Mouse (Mus musculus): ENCODE data around the gene Rasa3. TPM values are rescaled to one million over a fixed set of nuclear protein-coding genes. Genes with fewer than 3 reads are reported as not detected.
A peak's percentile ranks its signal among the peaks of the same experiment; 100 is the strongest.

The Rasa3 gene
- polyA plus RNA-seq, 1 experiment from 2014 or later, result 23.5 TPM

GRCm38 (mm10) chr8:13625281-13625970 is 52.0 kb downstream of the Rasa3 start:
- WGBS, result 69% methylated on average over 5 of the region's 5 CpGs
- H3K27ac ChIP-seq, result peak overlapping the region; percentile 51; the same call in 1 of the 2 replicates
- no peak for ATAC-seq (replicated peaks; ENCODE audit: low FRiP score)

GRCm38 (mm10) chr8:13624863-13625262 is 52.5 kb downstream of the Rasa3 start:
- H3K4me1 ChIP-seq, result peaks cover 25% of the 10 kb centered on the region
- H3K27ac ChIP-seq, result peak overlapping the region; percentile 51; the same call in 1 of the 2 replicates
- ATAC-seq (replicated peaks; ENCODE audit: low FRiP score), result 0 out of 2 replicates have a peak, but pooled peaks have one; percentile 29
- 0 out of 2 replicates have a peak, but pooled peaks cover 3% of the 10 kb centered on the region for H3K9me3 ChIP-seq (replicated peaks)
- no peak overlapping the region for H3K4me3 ChIP-seq (replicated peaks)
- peaks cover 6% of the 10 kb centered on the region for H3K36me3 ChIP-seq
- H3K4me2 ChIP-seq, result no peak overlapping the region
- 24% methylated on average over 11 of the region's 11 CpGs for WGBS
- no peaks in the 10 kb centered on the region for H3K27me3 ChIP-seq
- no peak overlapping the region for H3K9ac ChIP-seq

More at GRCm38 (mm10) chr8:13625281-13625970, 52.0 kb downstream of the Rasa3 start:
- Histone ChIP-seq H3K9me3 (replicated peaks) (0 out of 2 replicates have a peak, but pooled peaks cover 3% of the 10 kb centered on the region), H3K27me3 (no peaks in the 10 kb centered on the region), H3K4me1 (peaks cover 25% of the 10 kb centered on the region), H3K36me3 (peaks cover 6% of the 10 kb centered on the region), H3K9ac (no peak overlapping the region), H3K4me2 (no peak overlapping the region), H3K4me3 (replicated peaks) (no peak overlapping the region)

DNA sequence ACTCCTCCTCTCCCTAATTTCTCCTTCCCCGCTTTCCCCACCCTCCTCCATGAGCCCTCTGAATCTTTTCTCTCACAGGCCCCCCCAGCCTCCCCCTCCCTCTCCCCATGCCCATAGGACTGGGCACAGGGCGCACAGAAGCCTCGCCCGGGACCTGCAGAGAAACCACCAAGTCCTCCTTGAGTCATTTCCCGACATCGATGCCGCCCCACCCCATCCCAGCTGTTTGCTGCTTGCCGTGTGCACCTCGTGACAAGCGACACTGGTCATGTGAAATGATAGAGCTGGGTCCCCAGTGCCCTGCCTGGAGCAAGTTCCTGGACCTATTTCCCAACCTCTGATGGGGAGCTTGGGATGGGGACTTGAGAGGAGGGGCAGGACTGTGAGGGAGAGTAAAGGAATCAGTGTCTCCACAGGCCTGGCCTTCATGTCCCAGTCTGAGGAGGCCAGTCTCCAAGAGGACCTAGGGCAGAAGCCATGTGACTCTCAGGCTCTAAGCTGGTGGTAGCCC is 53.4 kb downstream of the Rasa3 start:
- H3K27ac ChIP-seq, result 0 out of 2 replicates have a peak overlapping the region, but pooled peaks have one; percentile 51
- no peak overlapping the region; the same call in 1 of the 2 replicates for H3K9ac ChIP-seq
- ATAC-seq (replicated peaks; ENCODE audit: low FRiP score), result no peak
- 74% methylated on average over 10 of the region's 10 CpGs for WGBS
- H3K9me3 ChIP-seq (replicated peaks), result 0 out of 2 replicates have a peak, but pooled peaks cover 3% of the 10 kb centered on the region
- peaks cover 6% of the 10 kb centered on the region for H3K36me3 ChIP-seq
- H3K4me2 ChIP-seq, result no peak overlapping the region
- peaks cover 25% of the 10 kb centered on the region for H3K4me1 ChIP-seq
- no peaks in the 10 kb centered on the region for H3K27me3 ChIP-seq
- H3K4me3 ChIP-seq (replicated peaks), result no peak overlapping the region

DNA sequence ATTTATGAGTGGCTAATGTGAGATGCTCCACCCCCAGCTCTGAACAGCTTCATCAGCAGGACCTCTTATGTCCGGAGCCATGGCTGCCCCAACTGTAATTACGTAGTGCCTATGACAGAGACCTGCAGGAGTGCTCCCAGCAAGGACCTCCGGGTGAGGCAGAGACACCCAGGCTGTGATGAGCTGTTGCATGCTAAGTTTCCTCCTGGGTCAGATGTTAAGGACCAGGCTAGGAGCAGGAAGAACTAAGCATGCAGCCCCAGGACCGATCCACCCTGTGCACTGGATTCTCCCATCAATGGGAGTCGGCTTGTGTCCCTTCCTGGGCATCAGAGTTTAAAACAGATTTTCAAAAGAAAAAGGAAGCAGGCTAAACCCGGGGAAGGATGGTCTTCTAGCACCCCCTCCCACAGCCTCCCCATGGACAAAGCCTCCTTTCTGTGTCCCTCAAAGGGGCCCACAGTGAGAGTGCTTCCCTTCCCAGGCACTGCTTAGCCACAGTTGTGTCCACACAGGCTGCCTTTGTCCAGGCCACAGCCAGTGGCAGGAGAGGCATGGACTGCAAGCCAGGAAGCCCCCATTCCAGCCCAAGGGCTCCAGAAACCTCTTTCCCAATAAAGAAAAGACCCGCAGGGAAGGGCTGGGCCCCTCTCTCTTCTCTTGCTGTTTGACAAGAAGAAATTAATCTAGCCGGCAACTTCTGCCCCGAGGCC is 54.2 kb downstream of the Rasa3 start:
- Histone ChIP-seq H3K9me3 (replicated peaks) (0 out of 2 replicates have a peak, but pooled peaks cover 3% of the 10 kb centered on the region), H3K4me2 (no peak overlapping the region), H3K27me3 (no peaks in the 10 kb centered on the region), H3K4me1 (peaks cover 25% of the 10 kb centered on the region), H3K4me3 (replicated peaks) (no peak overlapping the region), H3K36me3 (peaks cover 6% of the 10 kb centered on the region), H3K27ac (no peak overlapping the region), H3K9ac (no peak overlapping the region)
- whole genome bisulfite sequencing, result 57% methylated on average over 9 of the region's 9 CpGs
- no peak for ATAC-seq (replicated peaks; ENCODE audit: low FRiP score)

GRCm38 (mm10) chr8:13620226-13620920 is 57.0 kb downstream of the Rasa3 start:
- WGBS, result 89% methylated on average over 9 of the region's 9 CpGs
- H3K9me3 ChIP-seq (replicated peaks), result no peaks in the 10 kb centered on the region
- H3K4me1 ChIP-seq, result peaks cover 24% of the 10 kb centered on the region
- H3K27me3 ChIP-seq, result no peaks in the 10 kb centered on the region
- ATAC-seq (replicated peaks; ENCODE audit: low FRiP score), result no peak
- H3K4me2 ChIP-seq, result no peak overlapping the region
- H3K9ac ChIP-seq, result no peak overlapping the region
- no peak overlapping the region for H3K4me3 ChIP-seq (replicated peaks)
- H3K36me3 ChIP-seq, result no peaks in the 10 kb centered on the region
- H3K27ac ChIP-seq, result no peak overlapping the region

DNA sequence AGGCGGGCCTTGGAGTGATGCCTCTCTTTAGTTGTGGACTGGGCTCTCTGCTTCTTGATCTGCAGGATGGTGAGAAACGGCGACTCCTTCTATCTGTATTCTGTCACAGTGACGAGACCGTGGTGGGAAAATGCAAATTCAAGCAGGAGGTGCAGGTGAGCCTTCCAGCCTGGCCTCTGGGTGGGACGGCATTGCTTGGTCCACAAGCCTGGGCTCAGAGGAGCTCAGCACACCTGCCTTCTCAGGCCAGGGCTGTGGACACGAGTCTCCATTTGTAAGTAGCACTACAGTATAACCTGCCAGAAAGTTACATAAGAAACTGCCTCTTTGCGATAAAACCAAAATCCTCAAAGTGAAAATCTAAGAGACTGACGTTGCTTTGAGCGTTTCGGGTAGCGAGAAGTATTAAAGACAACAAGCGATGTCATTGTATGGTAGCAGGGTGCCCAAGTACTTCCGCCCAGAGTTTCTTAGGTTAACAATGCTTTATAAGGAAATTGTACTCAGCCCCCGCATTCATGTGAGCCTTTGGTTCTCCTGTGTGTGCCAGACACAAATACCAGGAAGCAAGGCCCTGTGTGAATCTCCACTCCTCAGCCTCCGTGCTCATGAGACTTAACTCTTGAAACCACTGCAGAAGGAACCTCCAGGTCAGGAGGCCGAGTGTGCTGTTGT is 60.4 kb downstream of the Rasa3 start:
- H3K36me3 ChIP-seq, result peaks cover 14% of the 10 kb centered on the region
- H3K27ac ChIP-seq, result no peak overlapping the region
- no peak overlapping the region for H3K4me3 ChIP-seq (replicated peaks)
- H3K4me2 ChIP-seq, result no peak overlapping the region
- H3K27me3 ChIP-seq, result no peaks in the 10 kb centered on the region
- H3K9ac ChIP-seq, result no peak overlapping the region
- no peaks in the 10 kb centered on the region for H3K9me3 ChIP-seq (replicated peaks)
- peaks cover 7% of the 10 kb centered on the region; the same call in 1 of the 2 replicates for H3K4me1 ChIP-seq
- ATAC-seq (replicated peaks; ENCODE audit: low FRiP score), result no peak
- 84% methylated on average over 17 of the region's 17 CpGs for WGBS

DNA sequence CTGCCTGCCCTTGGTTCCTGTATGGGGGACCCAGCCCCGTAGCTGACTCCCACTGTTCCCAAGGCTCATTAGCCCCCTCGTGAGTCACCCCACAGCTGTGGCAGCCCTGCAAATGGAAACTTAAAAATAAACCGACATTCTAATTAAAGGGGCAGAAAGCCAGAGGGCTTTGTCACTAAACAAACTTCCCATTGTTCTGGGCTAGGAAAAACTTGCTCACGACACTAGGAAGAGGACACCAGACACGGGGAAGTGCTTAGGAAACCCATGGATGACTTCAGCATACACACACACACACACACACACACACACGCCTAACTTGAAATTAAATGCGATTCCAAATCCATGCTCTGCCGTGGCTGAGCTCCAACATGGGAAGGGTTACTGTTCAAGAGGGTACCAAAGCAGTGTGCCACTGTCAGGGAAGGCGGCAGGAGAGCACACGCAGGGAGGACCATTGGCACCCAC is 62.4 kb downstream of the Rasa3 start:
- H3K4me1 ChIP-seq, result peaks cover 7% of the 10 kb centered on the region; the same call in 1 of the 2 replicates
- ATAC-seq (replicated peaks; ENCODE audit: low FRiP score), result 0 out of 2 replicates have a peak, but pooled peaks have one; percentile 30
- 48% methylated on average over 10 of the region's 10 CpGs for WGBS

GRCm38 (mm10) chr8:13614136-13614535 is 63.3 kb downstream of the Rasa3 start:
- no peak for ATAC-seq (replicated peaks; ENCODE audit: low FRiP score)
- Histone ChIP-seq H3K9ac (no peak overlapping the region), H3K36me3 (peaks cover 14% of the 10 kb centered on the region), H3K9me3 (replicated peaks) (no peaks in the 10 kb centered on the region), H3K4me2 (no peak overlapping the region), H3K4me1 (peaks cover 7% of the 10 kb centered on the region; the same call in 1 of the 2 replicates), H3K27me3 (no peaks in the 10 kb centered on the region), H3K4me3 (replicated peaks) (no peak overlapping the region), H3K27ac (no peak overlapping the region)
- WGBS, result 89% methylated on average over 9 of the region's 9 CpGs

More for the DNA sequence above, 62.4 kb downstream of the Rasa3 start:
- Histone ChIP-seq H3K4me2 (peak overlapping the region; percentile 1; the same call in 1 of the 2 replicates), H3K4me3 (replicated peaks) (no peak overlapping the region), H3K36me3 (peaks cover 14% of the 10 kb centered on the region), H3K27ac (no peak overlapping the region), H3K9me3 (replicated peaks) (no peaks in the 10 kb centered on the region), H3K9ac (no peak overlapping the region), H3K27me3 (no peaks in the 10 kb centered on the region)

DNA sequence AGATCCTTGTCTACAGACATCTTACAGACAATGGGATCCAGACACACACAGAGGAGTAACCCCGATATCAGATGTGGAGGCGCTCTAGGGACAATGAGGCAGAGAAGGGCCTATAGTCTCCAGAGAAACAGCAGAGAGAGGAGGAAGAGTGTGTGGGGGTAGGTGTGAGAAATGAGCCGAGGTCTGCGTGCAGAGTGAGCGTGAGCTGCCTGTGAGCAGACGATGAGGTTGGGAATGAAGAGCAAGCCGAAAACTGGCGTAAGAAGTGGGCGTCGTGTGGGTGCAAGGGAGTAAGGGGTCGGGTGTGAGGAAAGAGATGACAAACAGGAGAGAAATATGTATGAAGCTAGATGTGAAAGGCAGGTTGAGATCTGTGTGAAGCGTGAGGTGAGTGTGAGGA is 65.7 kb downstream of the Rasa3 start:
- no peak overlapping the region for H3K9ac ChIP-seq
- H3K9me3 ChIP-seq (replicated peaks), result no peaks in the 10 kb centered on the region
- peaks cover 14% of the 10 kb centered on the region for H3K36me3 ChIP-seq
- no peak overlapping the region for H3K4me3 ChIP-seq (replicated peaks)
- H3K27me3 ChIP-seq, result no peaks in the 10 kb centered on the region
- no peak for ATAC-seq (replicated peaks; ENCODE audit: low FRiP score)
- no peak overlapping the region for H3K27ac ChIP-seq
- peaks cover 7% of the 10 kb centered on the region; the same call in 1 of the 2 replicates for H3K4me1 ChIP-seq
- WGBS, result 91% methylated on average over 12 of the region's 12 CpGs
- H3K4me2 ChIP-seq, result no peak overlapping the region

DNA sequence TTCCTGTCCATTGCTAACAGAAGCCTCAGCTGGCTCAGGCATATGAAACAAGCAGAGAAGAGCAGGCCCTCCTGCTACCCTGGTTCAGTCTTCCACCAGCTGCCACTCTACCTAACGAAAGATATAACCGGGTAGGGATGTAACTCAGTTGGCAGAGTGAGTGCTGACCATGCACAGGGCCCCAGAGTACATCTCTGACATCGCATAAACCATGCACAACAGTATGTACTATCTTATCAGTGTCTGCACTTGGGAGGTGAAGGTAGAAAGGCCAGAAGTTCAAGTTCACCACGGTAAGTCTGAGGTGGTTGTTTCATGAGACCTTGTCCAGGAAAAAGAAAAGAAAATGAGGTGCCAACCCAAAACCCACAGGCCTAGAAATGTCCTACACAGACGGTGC is 67.4 kb downstream of the Rasa3 start:
- peaks cover 17% of the 10 kb centered on the region for H3K36me3 ChIP-seq
- H3K4me1 ChIP-seq, result peaks cover 5% of the 10 kb centered on the region; the same call in 1 of the 2 replicates
- no peaks in the 10 kb centered on the region for H3K9me3 ChIP-seq (replicated peaks)
- H3K4me2 ChIP-seq, result no peak overlapping the region
- WGBS, result 75% methylated on average over 5 of the region's 5 CpGs
- ATAC-seq (replicated peaks; ENCODE audit: low FRiP score), result no peak
- H3K27me3 ChIP-seq, result no peaks in the 10 kb centered on the region
- no peak overlapping the region for H3K9ac ChIP-seq
- H3K4me3 ChIP-seq (replicated peaks), result no peak overlapping the region
- H3K27ac ChIP-seq, result no peak overlapping the region

DNA sequence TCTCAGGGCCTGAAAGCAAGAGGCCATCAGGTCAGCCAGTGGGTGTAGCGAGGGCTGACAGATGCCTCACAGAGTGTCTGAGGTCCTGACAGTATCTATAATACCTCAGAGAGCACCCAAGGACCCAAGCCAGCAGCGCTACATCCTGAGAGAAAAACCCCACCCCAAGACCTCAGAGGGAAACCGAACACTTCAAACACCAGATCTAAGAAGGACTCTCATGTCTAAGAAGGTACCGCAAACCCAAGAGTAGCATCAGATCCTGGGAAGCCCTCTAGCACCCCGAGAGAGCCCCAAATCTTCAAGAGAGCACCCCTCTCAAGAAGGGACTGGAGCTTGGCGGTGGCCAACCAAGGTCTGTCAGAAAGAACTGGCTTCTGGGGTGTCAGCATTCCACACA is 68.5 kb downstream of the Rasa3 start:
- no peak overlapping the region for H3K4me2 ChIP-seq
- H3K27ac ChIP-seq, result no peak overlapping the region
- H3K9ac ChIP-seq, result no peak overlapping the region
- no peak overlapping the region for H3K4me3 ChIP-seq (replicated peaks)
- H3K36me3 ChIP-seq, result peaks cover 16% of the 10 kb centered on the region
- no peaks in the 10 kb centered on the region for H3K4me1 ChIP-seq
- no peaks in the 10 kb centered on the region for H3K9me3 ChIP-seq (replicated peaks)
- 94% methylated on average over 6 of the region's 6 CpGs for WGBS
- ATAC-seq (replicated peaks; ENCODE audit: low FRiP score), result no peak
- no peaks in the 10 kb centered on the region for H3K27me3 ChIP-seq
